Mouse (Mus musculus): Measurements from ENCODE around the gene Pck1. TPM values are rescaled to one million over a fixed set of nuclear protein-coding genes. Genes with fewer than 3 reads are reported as not detected.

Gene Pck1
- total RNA-seq, 1 experiment from 2014 or later: not detected

- ATAC-seq (ENCODE audit: extremely low read depth, insufficient number of reproducible peaks, low FRiP score, poor library complexity, severe bottlenecking): no peak
Measured at GRCm38 (mm10) chr2:173145808-173146207, 7.0 kb upstream of the Pck1 start.

GRCm38 (mm10) chr2:173146728-173147127, 6.1 kb upstream of the Pck1 start:
- ATAC-seq (ENCODE audit: extremely low read depth, insufficient number of reproducible peaks, low FRiP score, poor library complexity, severe bottlenecking): no peak

- no peak for ATAC-seq (ENCODE audit: extremely low read depth, insufficient number of reproducible peaks, low FRiP score, poor library complexity, severe bottlenecking)
Measured at GRCm38 (mm10) chr2:173148001-173148400, 4.8 kb upstream of the Pck1 start.

GRCm38 (mm10) chr2:173151352-173151751, 1.5 kb upstream of the Pck1 start:
- no peak for ATAC-seq (ENCODE audit: extremely low read depth, insufficient number of reproducible peaks, low FRiP score, poor library complexity, severe bottlenecking)

- ATAC-seq (ENCODE audit: extremely low read depth, insufficient number of reproducible peaks, low FRiP score, poor library complexity, severe bottlenecking): no peak
Measured at GRCm38 (mm10) chr2:173151784-173152284, 1.0 kb upstream of the Pck1 start.

GRCm38 (mm10) chr2:173153266-173153665, 418 bp downstream of the Pck1 start:
- no peak for ATAC-seq (ENCODE audit: extremely low read depth, insufficient number of reproducible peaks, low FRiP score, poor library complexity, severe bottlenecking)

- ATAC-seq (ENCODE audit: extremely low read depth, insufficient number of reproducible peaks, low FRiP score, poor library complexity, severe bottlenecking): no peak
Measured at GRCm38 (mm10) chr2:173154513-173154912, 1.7 kb downstream of the Pck1 start.

- ATAC-seq (ENCODE audit: extremely low read depth, insufficient number of reproducible peaks, low FRiP score, poor library complexity, severe bottlenecking): no peak
Measured at GRCm38 (mm10) chr2:173154962-173155361, 2.1 kb downstream of the Pck1 start.

GRCm38 (mm10) chr2:173155907-173156306, 3.1 kb downstream of the Pck1 start:
- ATAC-seq (ENCODE audit: extremely low read depth, insufficient number of reproducible peaks, low FRiP score, poor library complexity, severe bottlenecking): no peak

- ATAC-seq (ENCODE audit: extremely low read depth, insufficient number of reproducible peaks, low FRiP score, poor library complexity, severe bottlenecking): no peak
Measured at GRCm38 (mm10) chr2:173156923-173157322, 4.1 kb downstream of the Pck1 start.

GRCm38 (mm10) chr2:173157376-173157775, 4.5 kb downstream of the Pck1 start:
- no peak for ATAC-seq (ENCODE audit: extremely low read depth, insufficient number of reproducible peaks, low FRiP score, poor library complexity, severe bottlenecking)

- ATAC-seq (ENCODE audit: extremely low read depth, insufficient number of reproducible peaks, low FRiP score, poor library complexity, severe bottlenecking): no peak
Measured at GRCm38 (mm10) chr2:173157871-173158270, 5.0 kb downstream of the Pck1 start.

GRCm38 (mm10) chr2:173158390-173159055, 5.7 kb downstream of the Pck1 start:
- no peak for ATAC-seq (ENCODE audit: extremely low read depth, insufficient number of reproducible peaks, low FRiP score, poor library complexity, severe bottlenecking)

GRCm38 (mm10) chr2:173159354-173160311, 6.8 kb downstream of the Pck1 start:
- peak; percentile 63; the same call in 1 of the 2 replicates for ATAC-seq (ENCODE audit: extremely low read depth, insufficient number of reproducible peaks, low FRiP score, poor library complexity, severe bottlenecking)

- no peak for ATAC-seq (ENCODE audit: extremely low read depth, insufficient number of reproducible peaks, low FRiP score, poor library complexity, severe bottlenecking)
Measured at GRCm38 (mm10) chr2:173163380-173163779, 10.5 kb downstream of the Pck1 start.

GRCm38 (mm10) chr2:173164358-173164757, 11.5 kb downstream of the Pck1 start:
- no peak for ATAC-seq (ENCODE audit: extremely low read depth, insufficient number of reproducible peaks, low FRiP score, poor library complexity, severe bottlenecking)

GRCm38 (mm10) chr2:173164946-173165345, 12.1 kb downstream of the Pck1 start:
- ATAC-seq (ENCODE audit: extremely low read depth, insufficient number of reproducible peaks, low FRiP score, poor library complexity, severe bottlenecking): no peak

GRCm38 (mm10) chr2:173165357-173165756, 12.5 kb downstream of the Pck1 start:
- no peak for ATAC-seq (ENCODE audit: extremely low read depth, insufficient number of reproducible peaks, low FRiP score, poor library complexity, severe bottlenecking)

- no peak for ATAC-seq (ENCODE audit: extremely low read depth, insufficient number of reproducible peaks, low FRiP score, poor library complexity, severe bottlenecking)
Measured at GRCm38 (mm10) chr2:173168411-173168851, 15.6 kb downstream of the Pck1 start.

- ATAC-seq (ENCODE audit: extremely low read depth, insufficient number of reproducible peaks, low FRiP score, poor library complexity, severe bottlenecking): no peak
Measured at GRCm38 (mm10) chr2:173170081-173170480, 17.2 kb downstream of the Pck1 start.
